Mouse (Mus musculus): Measurements from ENCODE around the gene Gm26620. TPM values are rescaled to one million over a fixed set of nuclear protein-coding genes. Genes with fewer than 3 reads are reported as not detected.

Gene Gm26620
- under 1 TPM in 1 of 2 experiments, not detected in 1; 0.63 TPM for total RNA-seq (2023)

GRCm38 (mm10) chr1:170884978-170885561 is at the start of gene Gm26620, which contains the start of gene Dusp12:
TSS of gene Gm26620 (plus strand) at chr1:170885065.
TSS of gene Dusp12 (minus strand) at chr1:170885540.

GRCm38 (mm10) chr1:170867691-170868105 is 17.2 kb upstream of the Gm26620 start, which contains the start of gene Atf6:
TSS of gene Atf6 (minus strand) at chr1:170867771.

GRCm38 (mm10) chr1:170912891-170913615 is 28.2 kb downstream of the Gm26620 start, which contains the start of gene Fcrlb:
TSS of gene Fcrlb (minus strand) at chr1:170912941.

DNA sequence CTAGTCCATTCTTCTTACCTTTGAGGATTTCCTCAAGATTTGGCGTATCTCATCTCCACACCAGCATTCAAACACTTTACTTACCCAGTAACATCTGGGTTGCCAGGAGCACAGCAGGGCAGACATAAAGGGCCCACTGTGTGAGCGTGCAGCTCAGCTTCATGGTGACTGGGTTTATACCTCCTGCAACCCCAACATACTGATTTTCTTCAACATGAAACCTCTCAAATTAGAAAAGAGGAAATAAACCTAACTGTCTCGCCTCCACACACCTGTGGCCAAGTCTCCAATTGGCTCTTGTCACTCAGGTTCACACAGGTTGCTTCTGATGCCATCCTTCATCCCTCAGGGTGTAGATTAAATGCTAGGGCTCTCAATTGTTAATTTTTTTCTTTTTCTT is 42.5 kb downstream of the Gm26620 start, which contains the start of gene Fcrla:
Gene Fcrla (minus strand): TSS at position 206 of the 400 bp plus-strand sequence.

Other genes starting within 250 kb of the Gm26620 start
- 1 to 10 TPM; 1.0 to 1.5 TPM for gene Olfml2b, start 240.5 kb upstream of the Gm26620 start, total RNA-seq (2023)
- gene Atf6, start 17.3 kb upstream of the Gm26620 start, total RNA-seq (2023), result 10 to 100 TPM; 59.9 to 63.1 TPM
- 10 to 100 TPM; 10.5 to 18.4 TPM for gene Dusp12, start 475 bp downstream of the Gm26620 start, total RNA-seq (2023)
- gene Fcrlb, start 27.9 kb downstream of the Gm26620 start, total RNA-seq (2023), result under 1 TPM in 1 of 2 experiments, not detected in 1; 0.89 TPM
- 1 to 10 TPM; 1.4 to 2.5 TPM for gene Fcrla, start 42.5 kb downstream of the Gm26620 start, total RNA-seq (2023)
- gene Fcgr2b, start 91.5 kb downstream of the Gm26620 start, total RNA-seq (2023), result 100 to 1,000 TPM; 211 to 238 TPM
- 100 to 1,000 TPM in 1 of 2 experiments, 10 to 100 TPM in 1; 79.6 to 109 TPM for gene Fcgr4, start 133.9 kb downstream of the Gm26620 start, total RNA-seq (2023)
- gene Fcgr3, start 179.9 kb downstream of the Gm26620 start, total RNA-seq (2023), result 100 to 1,000 TPM; 435 to 496 TPM
- gene Cfap126, start 228.9 kb downstream of the Gm26620 start, total RNA-seq (2023), result 1 to 10 TPM; 2.3 to 4.7 TPM

Data from monocyte, adult 59 days (primary cell).